In the genomic region with DNA sequence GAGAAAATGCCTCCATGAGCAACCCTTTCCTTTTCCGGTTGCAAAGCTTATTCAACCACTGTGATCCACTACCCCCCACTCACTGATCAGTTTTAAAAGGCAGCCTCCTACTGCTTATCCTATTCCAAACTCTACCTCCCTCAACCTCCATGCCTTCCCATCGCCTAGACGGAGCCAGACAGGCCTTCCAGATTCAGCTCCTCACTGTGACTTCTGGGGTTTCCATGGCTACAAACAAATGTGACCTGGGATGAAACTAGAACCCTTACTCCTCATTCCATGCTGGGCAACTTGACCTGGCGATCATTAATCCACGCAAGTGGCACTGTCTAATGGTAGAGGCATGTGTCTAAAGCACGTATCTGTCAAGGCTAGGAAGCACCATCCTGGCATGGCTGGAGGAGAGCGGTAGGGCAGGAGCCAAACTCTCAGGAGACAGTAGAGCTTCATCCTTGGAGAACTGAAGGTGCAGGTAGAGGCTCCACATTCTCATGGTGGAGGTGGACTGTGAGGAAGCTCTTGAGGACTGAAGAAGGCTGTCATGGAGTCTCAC, we compare ENCODE assay signal across 30 mouse cellular contexts.
DNase-seq lines count a peak whose midpoint lies in the region; ATAC-seq and TF ChIP-seq lines count a peak whose summit lies in the region.
"Had no signal": no experiment of that assay in that cellular context is flagged by ENCODE, and none has a peak within 500 bp of the region (broad histone marks: within the 10 kb centered on the region; RNA-seq: fewer than 3 reads in every experiment).

No protein-coding gene starts in this region.

- H3K9me3 ChIP-seq in kidney, embryonic 14.5 days (ENCODE audit: control insufficient read depth, low read length), result no peaks in the 10 kb centered on the region
- no peaks in the 10 kb centered on the region for H3K9me3 ChIP-seq in kidney, postnatal 0 days (replicated peaks; ENCODE audit: low read length)
- H3K9me3 ChIP-seq: embryonic facial prominence, embryonic 10.5 days; embryonic facial prominence, embryonic 13.5 days; forebrain, embryonic 12.5 days; forebrain, embryonic 15.5 days; G1E; heart, embryonic 10.5 days; heart, embryonic 13.5 days had no signal

- no peaks in the 10 kb centered on the region for H3K4me1 ChIP-seq in kidney, embryonic 14.5 days (ENCODE audit: control insufficient read depth, insufficient read depth, low read length)
- H3K4me1 ChIP-seq in kidney, postnatal 0 days (replicated peaks; ENCODE audit: insufficient read depth, low read length), result no peaks in the 10 kb centered on the region
- H3K4me1 ChIP-seq: embryonic facial prominence, embryonic 10.5 days; embryonic facial prominence, embryonic 13.5 days; forebrain, embryonic 12.5 days; forebrain, embryonic 15.5 days had no signal

- no peak overlapping the region for H3K27ac ChIP-seq in kidney, embryonic 14.5 days (ENCODE audit: low read depth, low read length)
- H3K27ac ChIP-seq in kidney, postnatal 0 days, result no peak overlapping the region
- H3K27ac ChIP-seq: embryonic facial prominence, embryonic 10.5 days; embryonic facial prominence, embryonic 13.5 days; forebrain, embryonic 12.5 days; forebrain, embryonic 15.5 days; gastrocnemius, adult 2 months; heart, adult 2 months; heart, embryonic 10.5 days; heart, embryonic 13.5 days; hindbrain, embryonic 14.5 days; hindbrain, postnatal 0 days had no signal

- 0 out of 2 replicates have a peak, but pooled peaks have one; percentile 14 for ATAC-seq in frontal cortex, adult (ENCODE audit: low TSS enrichment)
- peak; percentile 69; the same call in 1 of the 2 replicates for ATAC-seq in kidney, embryonic 14.5 days (ENCODE audit: low FRiP score, low TSS enrichment)
- ATAC-seq in kidney, postnatal 0 days (replicated peaks; ENCODE audit: low FRiP score, low read depth), result peak; percentile 82
- ATAC-seq: forebrain, embryonic 15.5 days; hindbrain, postnatal 0 days; inflammation-experienced regulatory T-cells, adult 6 months; Patski had no signal

- no peak overlapping the region for H3K4me2 ChIP-seq in kidney, embryonic 14.5 days (replicated peaks; ENCODE audit: low read depth, low read length)
- no peak overlapping the region for H3K4me2 ChIP-seq in kidney, postnatal 0 days (ENCODE audit: low read length)
- H3K4me2 ChIP-seq: embryonic facial prominence, embryonic 13.5 days; forebrain, embryonic 12.5 days; forebrain, embryonic 15.5 days; heart, embryonic 13.5 days; hindbrain, embryonic 14.5 days had no signal

- no peak for DNase-seq in frontal cortex, postnatal 25 days (ENCODE audit: low spot score in 2 of 2)
- no peak for DNase-seq in kidney, adult 8-10 months
- peak; percentile 67 for DNase-seq in kidney, postnatal 0 days (ENCODE audit: low spot score)
- DNase-seq in kidney, postnatal 10 days, result no peak
- DNase-seq: adrenal gland, postnatal 10 days; adrenal gland, postnatal 36 days; B cell, adult 2 months; cerebellum, adult 9-10 months; cerebellum, postnatal 14 days; embryo, embryonic 11 days; gastrocnemius, adult 2 months; gastrocnemius, postnatal 14 days; heart, adult 2 months; heart, postnatal 14 days; heart, postnatal 4 days had no signal

- WGBS in kidney, embryonic 14.5 days, result 51% methylated on average over 7 of the region's 7 CpGs
- 57% methylated on average over 7 of the region's 7 CpGs for WGBS in kidney, postnatal 0 days

- no peak overlapping the region for H3K9ac ChIP-seq in kidney, embryonic 14.5 days (ENCODE audit: low read depth, low read length)
- no peak overlapping the region for H3K9ac ChIP-seq in kidney, postnatal 0 days (ENCODE audit: low read depth, low read length)
- H3K9ac ChIP-seq: embryonic facial prominence, embryonic 13.5 days; forebrain, embryonic 12.5 days; forebrain, embryonic 15.5 days; heart, embryonic 13.5 days; hindbrain, embryonic 14.5 days had no signal

- no peak overlapping the region for H3K4me3 ChIP-seq in kidney, embryonic 14.5 days (ENCODE audit: low read length)
- no peak overlapping the region for H3K4me3 ChIP-seq in kidney, postnatal 0 days (replicated peaks; ENCODE audit: low read depth, low read length)
- H3K4me3 ChIP-seq: embryonic facial prominence, embryonic 10.5 days; embryonic facial prominence, embryonic 13.5 days; erythroblast, embryonic 14.5 days; forebrain, embryonic 12.5 days; forebrain, embryonic 15.5 days; gastrocnemius, adult 2 months; heart, adult 2 months; heart, embryonic 10.5 days; heart, embryonic 13.5 days had no signal

- no peak for TF ChIP-seq CTCF in kidney, postnatal 0 days (IDR thresholded peaks at IDR 0.05; ENCODE audit: low read depth)

- H3K36me3 ChIP-seq in kidney, embryonic 14.5 days (ENCODE audit: control insufficient read depth, insufficient read depth, low read length), result no peaks in the 10 kb centered on the region
- no peaks in the 10 kb centered on the region for H3K36me3 ChIP-seq in kidney, postnatal 0 days (ENCODE audit: insufficient read depth, low read length)
- H3K36me3 ChIP-seq: embryonic facial prominence, embryonic 10.5 days; embryonic facial prominence, embryonic 13.5 days; forebrain, embryonic 12.5 days; forebrain, embryonic 15.5 days; G1E; heart, embryonic 10.5 days; heart, embryonic 13.5 days had no signal

- no peaks in the 10 kb centered on the region for H3K27me3 ChIP-seq in kidney, embryonic 14.5 days (ENCODE audit: control insufficient read depth, insufficient read depth, low read length)
- no peaks in the 10 kb centered on the region for H3K27me3 ChIP-seq in kidney, postnatal 0 days (ENCODE audit: insufficient read depth, low read length)
- H3K27me3 ChIP-seq: CH12.LX; embryonic facial prominence, embryonic 13.5 days; forebrain, embryonic 12.5 days; forebrain, embryonic 15.5 days; heart, embryonic 13.5 days; Patski had no signal

Comparison
In these comparisons a context has a peak if more than half of its experiments do, and no peak if none do; other contexts are left out.
1. ATAC-seq: peak in every context shown above with its lines; median percentile 82 in kidney, postnatal 0 days; 69 in kidney, embryonic 14.5 days; 14 in frontal cortex, adult.